In the genomic region with DNA sequence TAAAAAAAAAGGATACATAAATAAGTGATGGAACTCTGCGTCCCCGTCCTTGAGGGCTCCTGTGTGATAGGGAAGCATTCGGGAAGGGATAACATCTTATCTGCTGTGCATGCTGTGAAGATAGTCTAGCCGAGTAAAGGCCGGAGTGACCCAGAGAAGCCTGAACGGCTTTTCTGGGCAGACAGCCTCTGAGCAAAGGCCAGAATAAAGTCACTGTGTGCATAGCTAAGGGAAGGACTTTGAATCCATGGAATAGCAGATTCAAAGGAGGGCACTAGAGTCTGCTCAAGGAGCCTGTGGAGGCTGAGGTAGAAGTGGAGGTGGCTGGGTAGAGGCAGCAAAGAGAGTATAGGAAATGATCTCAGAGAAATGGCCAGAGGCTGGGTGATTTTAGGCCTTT, we compare ENCODE assay signal across 12 mouse cellular contexts. TPM values are rescaled to one million over a fixed set of nuclear protein-coding genes. Genes with fewer than 3 reads are reported as not detected.
A peak's percentile ranks its signal among the peaks of the same experiment; 100 is the strongest.
DNase-seq lines count a peak whose midpoint lies in the region; ATAC-seq and TF ChIP-seq lines count a peak whose summit lies in the region.
"Had no signal": no experiment of that assay in that cellular context is flagged by ENCODE, and none has a peak within 500 bp of the region (broad histone marks: within the 10 kb centered on the region; RNA-seq: fewer than 3 reads in every experiment).

No protein-coding gene starts in this region.

- no peak for ATAC-seq in hindbrain, embryonic 16.5 days
- no peak for ATAC-seq in hindbrain, postnatal 0 days

- H3K36me3 ChIP-seq in hindbrain, embryonic 16.5 days (ENCODE audit: control insufficient read depth, insufficient read depth, low read length), result 0 out of 2 replicates have a peak, but pooled peaks cover 2% of the 10 kb centered on the region
- H3K36me3 ChIP-seq in hindbrain, postnatal 0 days (ENCODE audit: insufficient read depth, low read length), result peaks cover 2% of the 10 kb centered on the region; the same call in 1 of the 2 replicates
- H3K36me3 ChIP-seq in CH12.LX (replicated peaks in 1 of 2; ENCODE audit: control insufficient read depth in 1 of 2, insufficient read depth in 1 of 2, low read length in 1 of 2), result peaks cover 0 to 21% of the 10 kb centered on the region in 2 experiments
- H3K36me3 ChIP-seq: liver, embryonic 15.5 days had no signal

- dilution Hi-C loops in CH12.LX (cut with MboI; ENCODE audit: extremely low pct_ligation_motif_present, extremely low pct_unique_long_range_greater_than_20kb, low sequenced_read_pairs), result no loop called here

- DNase-seq in hindbrain, postnatal 0 days (ENCODE audit: low spot score), result no peak
- DNase-seq in CH12.LX (ENCODE audit: extremely low read depth), result no peak
- DNase-seq in kidney, postnatal 25 days, result peak; percentile 20 to 40
- DNase-seq in urinary bladder, adult 18-20 months (ENCODE audit: low spot score in 2 of 2), result no peak
- no peak for DNase-seq in cerebellum, adult 18-20 months
- DNase-seq in left cerebral cortex, postnatal 14 days (ENCODE audit: low spot score in 2 of 2), result no peak
- DNase-seq: gastrocnemius, postnatal 10 days; layer of hippocampus, adult 9-11 months; midbrain, embryonic 14.5 days had no signal

- no peaks in the 10 kb centered on the region for H3K79me2 ChIP-seq in CH12.LX (replicated peaks; ENCODE audit: control insufficient read depth, extremely low read depth, insufficient read depth, poor library complexity, severe bottlenecking)

- no peak for TF ChIP-seq RAD21 in CH12.LX (IDR thresholded peaks at IDR 0.05; ENCODE audit: low read depth, low read length)

- no peak for TF ChIP-seq POLR2A in CH12.LX (IDR thresholded peaks at IDR 0.05; ENCODE audit: low read depth, low read length)

- TF ChIP-seq EP300 in CH12.LX (IDR thresholded peaks at IDR 0.05; ENCODE audit: low read length), result no peak

- H3K27ac ChIP-seq in hindbrain, embryonic 16.5 days (ENCODE audit: low read depth, low read length), result peak overlapping the region; percentile 72; the same call in 1 of the 2 replicates
- H3K27ac ChIP-seq in hindbrain, postnatal 0 days, result no peak overlapping the region
- 0 out of 2 replicates have a peak overlapping the region, but pooled peaks have one; percentile 44 for H3K27ac ChIP-seq in CH12.LX (ENCODE audit: insufficient read depth, low read depth)
- peak overlapping the region; percentile 13; the same call in 1 of the 2 replicates for H3K27ac ChIP-seq in brown adipose tissue, adult 24 weeks (replicated peaks; ENCODE audit: low read depth, low read length)
- H3K27ac ChIP-seq: liver, embryonic 15.5 days had no signal

- no peak for TF ChIP-seq CTCF in hindbrain, postnatal 0 days (IDR thresholded peaks at IDR 0.05; ENCODE audit: low read depth)
- TF ChIP-seq CTCF in CH12.LX (conservative IDR thresholded peaks at IDR 0.05 in 1 of 2, IDR thresholded peaks at IDR 0.05 in 1 of 2; ENCODE audit: low read depth in 2 of 2, low read length in 2 of 2), result no peak

- H3K4me3 ChIP-seq in hindbrain, embryonic 16.5 days (ENCODE audit: low read length), result no peak overlapping the region
- no peak overlapping the region for H3K4me3 ChIP-seq in hindbrain, postnatal 0 days (ENCODE audit: low read length)
- no peak overlapping the region for H3K4me3 ChIP-seq in CH12.LX (replicated peaks in 1 of 3; ENCODE audit: low read depth in 2 of 3, low read length in 2 of 3, poor library complexity in 1 of 3)
- H3K4me3 ChIP-seq in brown adipose tissue, adult 24 weeks (ENCODE audit: insufficient read depth, low read depth, low read length), result no peak overlapping the region
- H3K4me3 ChIP-seq: liver, embryonic 15.5 days had no signal

- intact Hi-C loops in left cerebral cortex, postnatal 14 days (cut with DNase I), result no loop called here

- peaks cover 4% of the 10 kb centered on the region for H3K4me1 ChIP-seq in hindbrain, embryonic 16.5 days (ENCODE audit: control insufficient read depth, insufficient read depth, low read depth, low read length)
- no peaks in the 10 kb centered on the region for H3K4me1 ChIP-seq in hindbrain, postnatal 0 days (ENCODE audit: insufficient read depth, low read length)
- H3K4me1 ChIP-seq in CH12.LX (ENCODE audit: control insufficient read depth in 1 of 2, insufficient read depth in 2 of 2), result peaks cover 13 to 41% of the 10 kb centered on the region in 2 experiments
- H3K4me1 ChIP-seq in brown adipose tissue, adult 24 weeks (ENCODE audit: control insufficient read depth, insufficient read depth, insufficient read length, low read length), result peaks cover 16% of the 10 kb centered on the region; the same call in 1 of the 2 replicates

- in situ Hi-C loops in CH12.LX (cut with MboI; ENCODE audit: low pct_ligation_motif_present, low pct_unique_long_range_greater_than_20kb, low sequenced_read_pairs), result no loop called here

- H3K9ac ChIP-seq in hindbrain, embryonic 16.5 days (ENCODE audit: low read depth, low read length), result no peak overlapping the region
- H3K9ac ChIP-seq in hindbrain, postnatal 0 days (replicated peaks; ENCODE audit: low read length), result no peak overlapping the region
- no peak overlapping the region for H3K9ac ChIP-seq in CH12.LX (ENCODE audit: insufficient read depth, low read depth)
- H3K9ac ChIP-seq: liver, embryonic 15.5 days had no signal

- 86% methylated on average over 6 of the region's 6 CpGs for WGBS in hindbrain, embryonic 16.5 days
- WGBS in hindbrain, postnatal 0 days, result 86% methylated on average over 6 of the region's 6 CpGs

- H3K9me3 ChIP-seq in hindbrain, embryonic 16.5 days (ENCODE audit: control insufficient read depth, low read length), result no peaks in the 10 kb centered on the region
- H3K9me3 ChIP-seq in hindbrain, postnatal 0 days (ENCODE audit: low read length), result no peaks in the 10 kb centered on the region
- no peaks in the 10 kb centered on the region for H3K9me3 ChIP-seq in CH12.LX (replicated peaks; ENCODE audit: low read length)
- H3K9me3 ChIP-seq: liver, embryonic 15.5 days had no signal

- H3K4me2 ChIP-seq in hindbrain, embryonic 16.5 days (ENCODE audit: low read length), result no peak overlapping the region
- H3K4me2 ChIP-seq in hindbrain, postnatal 0 days (ENCODE audit: low read depth, low read length), result no peak overlapping the region
- H3K4me2 ChIP-seq in CH12.LX (ENCODE audit: insufficient read depth, low read depth, poor library complexity, severe bottlenecking), result no peak overlapping the region
- H3K4me2 ChIP-seq: liver, embryonic 15.5 days had no signal

- no peaks in the 10 kb centered on the region for H3K27me3 ChIP-seq in hindbrain, embryonic 16.5 days (replicated peaks; ENCODE audit: control insufficient read depth, insufficient read depth, low read length)
- no peaks in the 10 kb centered on the region for H3K27me3 ChIP-seq in hindbrain, postnatal 0 days (ENCODE audit: insufficient read depth, low read length)
- no peaks in the 10 kb centered on the region for H3K27me3 ChIP-seq in CH12.LX (replicated peaks)
- H3K27me3 ChIP-seq: liver, embryonic 15.5 days had no signal

TF ChIP-seq in CH12.LX, 34 proteins besides CTCF, POLR2A, EP300 and RAD21:
- no peak for TF ChIP-seq UBTF (IDR thresholded peaks at IDR 0.05; ENCODE audit: low read depth, low read length)
- 0 out of 2 replicates have a peak, but pooled peaks have one; percentile 9 for TF ChIP-seq CHD1 (IDR thresholded peaks at IDR 0.05; ENCODE audit: low read depth, low read length)

RNA-seq across cellular contexts. Expression of a gene that starts 22.3 kb away (rescaled TPM):
- polyA plus RNA-seq in hindbrain, embryonic 16.5 days (2015; fragmentation: Nextera tagmentation; extraction: Ambion mirVana), result 7.2 and 9.3 TPM in 2 replicates
- 41.3 and 41.4 TPM in 2 replicates for total RNA-seq in hindbrain, postnatal 0 days (2014; rRNA removed)
- 5.3 and 5.5 TPM in 2 replicates for polyA plus RNA-seq in hindbrain, postnatal 0 days (2015; fragmentation: Nextera tagmentation; extraction: Ambion mirVana)
- total RNA-seq in CH12.LX (2012; rRNA removed) (4.3 and 4.4 TPM in 2 replicates), CH12.LX (2014; rRNA removed) (1.8 and 1.9 TPM in 2 replicates)
- polyA plus RNA-seq in CH12.LX (2012; ENCODE audit: insufficient read length, low read depth), result 4.5 and 7.0 TPM in 2 replicates
- polyA plus RNA-seq in brown adipose tissue, adult 24 weeks (2012; ENCODE audit: insufficient read depth, insufficient read length, missing spikeins), result 2.2 and 3.0 TPM in 2 replicates
- 10 to 100 TPM; 61.2 to 65.9 TPM for total RNA-seq in left cerebral cortex, postnatal 14 days (2021)

RNA-seq across cellular contexts. Expression of a gene that starts 32.4 kb away (rescaled TPM):
- 17.0 and 17.7 TPM in 2 replicates for polyA plus RNA-seq in hindbrain, embryonic 16.5 days (2015; fragmentation: Nextera tagmentation; extraction: Ambion mirVana)
- 16.3 and 18.7 TPM in 2 replicates for total RNA-seq in hindbrain, postnatal 0 days (2014; rRNA removed)
- 20.0 and 20.3 TPM in 2 replicates for polyA plus RNA-seq in hindbrain, postnatal 0 days (2015; fragmentation: Nextera tagmentation; extraction: Ambion mirVana)
- total RNA-seq in CH12.LX (2012; rRNA removed), result 12.7 and 14.6 TPM in 2 replicates
- 8.4 and 11.3 TPM in 2 replicates for total RNA-seq in CH12.LX (2014; rRNA removed)
- polyA plus RNA-seq in CH12.LX (2012; ENCODE audit: insufficient read length, low read depth), result 10.6 and 15.0 TPM in 2 replicates
- 4.8 and 9.3 TPM in 2 replicates for polyA plus RNA-seq in brown adipose tissue, adult 24 weeks (2012; ENCODE audit: insufficient read depth, insufficient read length, missing spikeins)
- 1 to 10 TPM; 4.0 to 5.0 TPM for total RNA-seq in left cerebral cortex, postnatal 14 days (2021)

RNA-seq across cellular contexts. Expression of a gene that starts 32.5 kb away (rescaled TPM):
- polyA plus RNA-seq in hindbrain, embryonic 16.5 days (2015; fragmentation: Nextera tagmentation; extraction: Ambion mirVana), result 3.7 and 5.3 TPM in 2 replicates
- total RNA-seq in hindbrain, postnatal 0 days (2014; rRNA removed), result 2.9 and 6.8 TPM in 2 replicates
- polyA plus RNA-seq in hindbrain, postnatal 0 days (2015; fragmentation: Nextera tagmentation; extraction: Ambion mirVana), result 1.3 and 1.8 TPM in 2 replicates
- 1.0 and 1.9 TPM in 2 replicates for total RNA-seq in CH12.LX (2012; rRNA removed)
- total RNA-seq in CH12.LX (2014; rRNA removed), result 0.77 and 0.84 TPM in 2 replicates
- 1.8 and 2.0 TPM in 2 replicates for polyA plus RNA-seq in CH12.LX (2012; ENCODE audit: insufficient read length, low read depth)
- polyA plus RNA-seq in brown adipose tissue, adult 24 weeks (2012; ENCODE audit: insufficient read depth, insufficient read length, missing spikeins), result 0.54 TPM in 1 of 2 replicates, not detected in the other
- total RNA-seq in left cerebral cortex, postnatal 14 days (2021), result 1 to 10 TPM; 1.0 to 1.2 TPM

RNA-seq across cellular contexts. Expression of a gene that starts 38.4 kb away (rescaled TPM):
- polyA plus RNA-seq in hindbrain, embryonic 16.5 days (2015; fragmentation: Nextera tagmentation; extraction: Ambion mirVana), result 1.9 and 4.0 TPM in 2 replicates
- 5.5 and 12.3 TPM in 2 replicates for total RNA-seq in hindbrain, postnatal 0 days (2014; rRNA removed)
- 0.30 and 0.33 TPM in 2 replicates for polyA plus RNA-seq in hindbrain, postnatal 0 days (2015; fragmentation: Nextera tagmentation; extraction: Ambion mirVana)
- total RNA-seq in CH12.LX (2012; rRNA removed) (2.5 and 4.0 TPM in 2 replicates), CH12.LX (2014; rRNA removed) (0.90 and 1.5 TPM in 2 replicates)
- 2.3 and 2.7 TPM in 2 replicates for polyA plus RNA-seq in CH12.LX (2012; ENCODE audit: insufficient read length, low read depth)
- polyA plus RNA-seq in brown adipose tissue, adult 24 weeks (2012; ENCODE audit: insufficient read depth, insufficient read length, missing spikeins), result 0.88 TPM in 1 of 2 replicates, not detected in the other
- 1 to 10 TPM; 2.4 to 4.2 TPM for total RNA-seq in left cerebral cortex, postnatal 14 days (2021)

Comparison
In these comparisons a context has a peak if more than half of its experiments do, and no peak if none do; other contexts are left out.
1. DNase-seq: peak in kidney, postnatal 25 days (2 of 2); none in hindbrain, postnatal 0 days (single experiment), CH12.LX (single experiment), urinary bladder, adult 18-20 months (0 of 2), cerebellum, adult 18-20 months (0 of 2) and left cerebral cortex, postnatal 14 days (0 of 2).